Mouse (Mus musculus): Measurements from ENCODE around the gene Gm10024.
"Not testable (repeated sequence)": the region's sequence is repeated elsewhere in the genome, so short reads cannot be mapped to it uniquely, and the experiment has no call there.

Gm10024 gene

DNA sequence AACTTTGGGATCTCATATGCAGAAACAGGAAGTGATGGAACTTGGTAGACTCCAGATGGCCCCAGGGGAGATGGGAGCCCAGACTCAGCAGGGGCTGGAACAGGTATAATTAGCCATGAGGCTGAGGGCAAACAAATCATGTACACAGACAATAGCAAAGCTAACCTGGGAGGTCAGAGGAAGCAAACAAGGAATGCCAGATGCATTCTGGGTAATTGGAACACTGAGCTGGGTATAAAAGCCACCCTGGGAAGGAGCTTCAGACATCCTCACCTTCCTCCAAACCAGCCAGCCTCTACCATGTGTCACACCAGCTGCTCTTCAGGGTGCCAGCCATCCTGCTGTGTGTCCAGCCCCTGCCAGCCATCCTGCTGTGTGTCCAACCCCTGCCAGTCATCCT lies at the start of gene Gm10024:
Gm10024 (plus strand) TSS at position 301 of the 400 bp plus-strand sequence.
- not testable (repeated sequence) for DNase-seq (ENCODE audit: low read depth)

GRCm38 (mm10) chr10:77663949-77664665 lies 47.1 kb upstream of the Gm10024 start:
- no peak for DNase-seq (ENCODE audit: low read depth)

- DNase-seq (ENCODE audit: low read depth), result no peak
These were observed 44.9 kb upstream of the Gm10024 start for GRCm38 (mm10) chr10:77666342-77666741.

- DNase-seq (ENCODE audit: low read depth), result no peak
These were observed 43.9 kb upstream of the Gm10024 start for GRCm38 (mm10) chr10:77667402-77667801.

DNA sequence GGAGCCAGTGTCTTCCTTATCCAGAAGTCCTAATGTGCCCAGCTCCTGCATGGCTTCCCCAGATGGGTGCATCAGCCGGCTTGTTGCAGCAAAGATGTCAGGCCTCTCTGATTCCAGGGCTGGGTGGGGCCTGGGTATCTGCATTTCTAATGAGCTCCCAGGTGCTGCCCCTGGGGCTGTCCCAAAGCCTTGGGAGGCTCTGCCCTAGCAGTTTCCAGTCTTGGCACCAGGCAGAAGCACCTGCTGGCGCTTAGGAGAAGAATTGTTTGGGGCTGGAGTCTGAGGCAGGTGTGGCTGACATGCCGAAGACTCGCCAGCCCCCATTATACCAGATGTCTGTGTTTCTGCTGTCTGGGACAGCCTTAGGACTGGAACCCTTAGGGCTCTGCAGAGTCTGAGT lies 40.5 kb upstream of the Gm10024 start:
- DNase-seq (ENCODE audit: low read depth), result no peak

- peak; percentile 57 for DNase-seq (ENCODE audit: low read depth)
These were observed 39.7 kb upstream of the Gm10024 start for GRCm38 (mm10) chr10:77671519-77671918.

GRCm38 (mm10) chr10:77673765-77674164 lies 37.5 kb upstream of the Gm10024 start:
- no peak for DNase-seq (ENCODE audit: low read depth)

- no peak for DNase-seq (ENCODE audit: low read depth)
These were observed 33.7 kb upstream of the Gm10024 start for GRCm38 (mm10) chr10:77677562-77677961.

- no peak for DNase-seq (ENCODE audit: low read depth)
These were observed 28.3 kb upstream of the Gm10024 start for GRCm38 (mm10) chr10:77682994-77683393.

GRCm38 (mm10) chr10:77684181-77684580 lies 27.1 kb upstream of the Gm10024 start:
- no peak for DNase-seq (ENCODE audit: low read depth)

- DNase-seq (ENCODE audit: low read depth), result no peak
These were observed 25.2 kb upstream of the Gm10024 start, which contains the start of gene Tspear for GRCm38 (mm10) chr10:77685895-77686664. TSS of gene Tspear (plus strand) at chr10:77686569.

DNA sequence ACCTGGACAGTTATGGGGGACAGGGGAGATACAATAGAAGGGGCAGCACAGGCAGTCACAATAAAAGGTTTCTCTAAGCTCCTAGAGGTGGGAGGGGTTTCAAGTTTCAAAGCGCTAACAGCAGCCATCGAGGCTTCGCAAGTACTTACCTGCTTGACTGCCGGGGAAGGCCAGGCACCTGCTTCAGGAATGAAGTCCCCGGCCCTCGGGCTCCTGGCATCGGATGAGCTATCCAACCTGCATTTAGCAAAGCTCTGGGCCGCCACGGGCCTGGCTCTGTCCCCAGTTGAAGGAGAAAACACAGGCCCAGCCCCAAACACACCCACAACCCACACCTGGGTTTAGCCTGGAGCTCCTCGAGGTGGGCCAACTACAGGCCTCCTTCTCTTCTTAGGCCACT lies 24.2 kb upstream of the Gm10024 start:
- DNase-seq (ENCODE audit: low read depth), result no peak

- not testable (repeated sequence) for DNase-seq (ENCODE audit: low read depth)
These were observed 20.9 kb upstream of the Gm10024 start, which contains the start of gene Gm19402 for GRCm38 (mm10) chr10:77690356-77690807. TSS of gene Gm19402 (minus strand) at chr10:77690757.

DNA sequence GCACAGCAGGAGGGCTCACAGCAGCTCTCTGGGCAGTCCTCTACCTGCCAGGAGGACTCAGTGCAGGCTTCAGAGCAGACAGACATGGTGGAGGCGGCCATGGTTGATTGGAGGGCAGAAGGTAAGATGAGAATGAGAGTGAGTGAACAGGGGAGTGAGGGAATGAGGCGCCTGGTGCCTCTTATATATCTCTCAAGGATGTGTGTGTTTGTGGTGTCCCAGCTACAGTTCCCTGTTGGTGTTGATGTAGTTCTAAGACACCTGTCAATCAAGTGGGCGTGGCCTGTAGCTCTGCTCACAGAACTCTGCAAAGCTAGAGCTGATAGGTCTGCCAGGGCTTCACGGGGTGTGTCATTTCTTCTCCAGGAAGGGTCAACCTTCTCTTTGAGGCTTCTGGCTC lies 14.1 kb upstream of the Gm10024 start, which contains the start of gene Gm9508:
Gm9508 (minus strand) TSS at position 101 of the 400 bp plus-strand sequence.
- DNase-seq (ENCODE audit: low read depth), result peak; percentile 5

DNA sequence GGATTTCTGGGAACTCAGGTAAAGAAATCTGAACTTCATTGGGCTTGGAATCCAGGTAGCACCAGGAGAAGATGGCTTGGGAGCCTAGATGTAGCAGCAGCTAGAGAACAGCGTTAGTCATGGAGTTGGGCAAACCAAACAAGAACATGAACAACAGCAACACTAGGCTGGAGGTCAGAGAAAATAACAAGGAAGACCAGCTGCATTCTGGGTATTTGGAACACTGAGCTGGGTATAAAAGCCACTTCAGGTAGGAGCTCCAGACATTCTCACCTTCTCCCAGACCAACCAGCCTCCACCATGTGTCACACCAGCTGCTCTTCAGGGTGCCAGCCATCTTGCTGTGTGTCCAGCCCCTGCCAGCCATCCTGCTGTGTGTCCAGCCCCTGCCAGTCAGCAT lies 4.9 kb upstream of the Gm10024 start, which contains the start of gene Gm10272:
Gm10272 (plus strand) TSS at position 301 of the 400 bp plus-strand sequence.
- DNase-seq (ENCODE audit: low read depth), result no peak

- DNase-seq (ENCODE audit: low read depth), result no peak
These were observed 1.4 kb upstream of the Gm10024 start for GRCm38 (mm10) chr10:77709831-77710230.

DNA sequence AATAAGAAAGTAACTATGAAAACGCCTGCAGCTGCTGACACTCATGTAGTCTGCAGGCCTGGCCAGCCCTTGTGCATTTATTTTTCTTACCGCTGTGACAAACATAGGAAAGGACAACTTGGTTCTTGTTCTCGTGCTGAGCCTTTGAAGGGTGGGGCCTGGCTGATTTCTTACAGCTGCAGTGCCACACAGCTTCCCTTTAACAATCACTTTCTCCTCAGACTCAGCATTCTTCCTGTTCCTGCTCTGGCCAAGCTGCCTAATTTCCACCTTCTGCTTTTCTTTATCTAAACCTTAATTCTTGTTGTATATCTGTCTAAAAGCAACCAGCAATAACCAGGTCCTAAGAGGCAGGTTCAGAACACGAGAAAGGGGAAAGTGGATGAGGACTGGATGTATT lies 2.5 kb downstream of the Gm10024 start:
- DNase-seq (ENCODE audit: low read depth), result no peak

- DNase-seq (ENCODE audit: low read depth), result no peak
These were observed 4.2 kb downstream of the Gm10024 start, which contains the start of gene Gm10142 for GRCm38 (mm10) chr10:77715507-77715906. TSS of gene Gm10142 (plus strand) at chr10:77715807.

- DNase-seq (ENCODE audit: low read depth), result not testable (repeated sequence)
These were observed 9.0 kb downstream of the Gm10024 start, which contains the start of gene Krtap12-1 for GRCm38 (mm10) chr10:77720299-77720698. TSS of gene Krtap12-1 (plus strand) at chr10:77720599.

- no peak for DNase-seq (ENCODE audit: low read depth)
These were observed 13.6 kb downstream of the Gm10024 start for GRCm38 (mm10) chr10:77724855-77725254.

GRCm38 (mm10) chr10:77726186-77726585 lies 14.9 kb downstream of the Gm10024 start, which contains the start of gene Gm10100:
TSS of gene Gm10100 (plus strand) at chr10:77726486.
- DNase-seq (ENCODE audit: low read depth), result no peak

GRCm38 (mm10) chr10:77728280-77728679 lies 17.0 kb downstream of the Gm10024 start:
- DNase-seq (ENCODE audit: low read depth), result no peak

GRCm38 (mm10) chr10:77729241-77729640 lies 18.0 kb downstream of the Gm10024 start:
- DNase-seq (ENCODE audit: low read depth), result peak; percentile 9

Measured in c-Kit-positive CD71-positive TER-119-negative erythroid progenitor cells, embryonic 14.5 days (primary cell).